Mouse (Mus musculus): ENCODE results near the gene Bst2. TPM values are rescaled to one million over a fixed set of nuclear protein-coding genes. Genes with fewer than 3 reads are reported as not detected.
A peak's percentile ranks its signal among the peaks of the same experiment; 100 is the strongest.

Bst2 gene
- polyA plus RNA-seq (2014; fragmentation: Nextera tagmentation; extraction: Ambion mirVana), result 2.2 and 5.7 TPM in 2 replicates

DNA sequence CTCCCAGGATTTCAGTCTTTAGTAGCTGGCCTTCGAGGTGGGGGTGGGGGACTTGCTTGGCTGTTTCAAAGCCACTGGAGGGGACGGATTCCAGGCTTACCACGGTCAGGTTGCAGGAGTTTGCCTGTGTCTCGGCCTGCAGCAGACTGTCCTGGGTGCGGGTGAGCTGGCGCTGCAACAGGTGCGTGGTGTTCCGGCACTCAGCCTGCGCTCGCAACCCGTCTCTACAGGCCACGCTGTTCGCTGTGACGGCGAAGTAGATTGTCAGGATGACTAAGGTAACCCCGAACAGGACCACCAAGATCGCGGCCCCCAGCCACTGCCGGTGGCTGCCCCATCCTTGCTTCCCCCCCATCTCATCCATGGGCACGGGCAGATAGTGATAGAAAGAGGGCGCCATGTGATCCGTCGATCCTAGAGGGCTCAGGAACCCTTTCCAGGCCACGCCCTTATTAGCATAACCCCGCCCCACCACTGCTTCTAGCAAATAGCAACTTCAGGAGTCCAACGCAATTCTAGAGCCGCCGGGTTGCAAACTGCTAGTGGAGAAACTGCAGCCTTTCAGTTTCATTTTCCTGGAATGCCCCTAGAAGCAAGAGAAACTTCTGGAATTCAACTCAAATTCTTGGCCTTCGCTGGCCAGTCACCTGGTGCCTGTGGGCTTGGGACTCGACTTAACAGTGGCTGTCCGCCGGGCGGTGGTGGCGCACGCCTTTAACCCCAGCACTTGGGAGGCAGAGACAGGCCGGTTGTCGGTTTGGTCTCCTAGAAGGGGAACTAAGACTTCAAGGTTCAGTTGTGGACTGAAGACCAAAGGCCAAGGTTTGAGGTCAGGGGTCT lies at the start of gene Bst2:
Bst2 (minus strand) TSS at position 429 of the 840 bp plus-strand sequence.
- no peak within 1 kb of the TSS for H3K9ac ChIP-seq (ENCODE audit: low read depth, low read length)
- peaks cover 4% of the 10 kb centered on the region; the same call in 1 of the 2 replicates for H3K27me3 ChIP-seq (ENCODE audit: control insufficient read depth, insufficient read depth, low read length)

GRCm38 (mm10) chr8:71586891-71587290 lies 49.6 kb upstream of the Bst2 start:
- Histone ChIP-seq H3K4me1 (replicated peaks; ENCODE audit: control insufficient read depth, insufficient read depth, low read length) (peaks cover 4% of the 10 kb centered on the region), H3K27ac (ENCODE audit: low read depth, low read length) (no peak overlapping the region), H3K36me3 (ENCODE audit: control insufficient read depth, insufficient read depth, low read length) (no peaks in the 10 kb centered on the region), H3K4me2 (replicated peaks; ENCODE audit: low read depth, low read length) (no peak overlapping the region), H3K4me3 (ENCODE audit: low read depth, low read length) (no peak overlapping the region), H3K9me3 (ENCODE audit: control insufficient read depth, low read length) (no peaks in the 10 kb centered on the region), H3K9ac (ENCODE audit: low read depth, low read length) (no peak overlapping the region), H3K27me3 (ENCODE audit: control insufficient read depth, insufficient read depth, low read length) (no peaks in the 10 kb centered on the region)
- 88% methylated on average over 2 of the region's 2 CpGs for WGBS
- ATAC-seq (ENCODE audit: low FRiP score) (no peak), DNase-seq (ENCODE audit: low spot score) (peak; percentile 64)

More for the DNA sequence above, at the start of gene Bst2:
- Histone ChIP-seq H3K4me3 (ENCODE audit: low read depth, low read length) (peak within 1 kb of the TSS; percentile 22), H3K9me3 (ENCODE audit: control insufficient read depth, low read length) (no peaks in the 10 kb centered on the region), H3K27ac (ENCODE audit: low read depth, low read length) (no peak within 1 kb of the TSS), H3K4me1 (replicated peaks; ENCODE audit: control insufficient read depth, insufficient read depth, low read length) (no peaks in the 10 kb centered on the region; the same call in 1 of the 2 replicates), H3K4me2 (replicated peaks; ENCODE audit: low read depth, low read length) (peak within 1 kb of the TSS; percentile 30), H3K36me3 (ENCODE audit: control insufficient read depth, insufficient read depth, low read length) (no peaks in the 10 kb centered on the region)
- peak; percentile 58 for ATAC-seq (ENCODE audit: low FRiP score)
- peak; percentile 80 for DNase-seq (ENCODE audit: low spot score)
- 3% methylated on average over 37 of the region's 37 CpGs for WGBS

DNA sequence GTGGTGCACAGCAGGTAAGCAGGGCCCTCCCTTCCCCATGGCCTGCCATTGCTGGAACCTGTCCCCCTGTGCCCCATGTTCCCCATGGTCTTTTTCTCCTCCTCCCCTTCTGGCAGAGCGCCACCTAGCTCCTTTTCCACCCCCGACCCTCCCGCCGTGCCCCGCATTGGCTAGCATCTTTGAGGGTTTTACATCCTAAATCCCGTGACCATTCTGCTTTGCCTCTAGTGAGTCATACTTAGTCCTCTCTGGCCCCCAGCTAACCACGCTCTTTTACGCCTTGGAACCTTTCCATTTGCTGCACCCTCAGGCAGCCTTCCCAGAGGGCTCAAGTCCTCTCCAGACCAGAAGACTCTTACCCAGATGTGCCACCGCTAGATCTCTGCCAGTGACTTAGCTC lies 42.9 kb upstream of the Bst2 start:
- H3K27ac ChIP-seq (ENCODE audit: low read depth, low read length), result no peak overlapping the region
- no peaks in the 10 kb centered on the region for H3K27me3 ChIP-seq (ENCODE audit: control insufficient read depth, insufficient read depth, low read length)
- H3K4me2 ChIP-seq (replicated peaks; ENCODE audit: low read depth, low read length), result no peak overlapping the region
- no peak overlapping the region for H3K9ac ChIP-seq (ENCODE audit: low read depth, low read length)
- no peaks in the 10 kb centered on the region for H3K4me1 ChIP-seq (replicated peaks; ENCODE audit: control insufficient read depth, insufficient read depth, low read length)
- ATAC-seq (ENCODE audit: low FRiP score) (no peak), DNase-seq (ENCODE audit: low spot score) (no peak)
- no peaks in the 10 kb centered on the region for H3K36me3 ChIP-seq (ENCODE audit: control insufficient read depth, insufficient read depth, low read length)
- no peak overlapping the region for H3K4me3 ChIP-seq (ENCODE audit: low read depth, low read length)
- no peaks in the 10 kb centered on the region for H3K9me3 ChIP-seq (ENCODE audit: control insufficient read depth, low read length)
- WGBS, result 35% methylated on average over 8 of the region's 9 CpGs

DNA sequence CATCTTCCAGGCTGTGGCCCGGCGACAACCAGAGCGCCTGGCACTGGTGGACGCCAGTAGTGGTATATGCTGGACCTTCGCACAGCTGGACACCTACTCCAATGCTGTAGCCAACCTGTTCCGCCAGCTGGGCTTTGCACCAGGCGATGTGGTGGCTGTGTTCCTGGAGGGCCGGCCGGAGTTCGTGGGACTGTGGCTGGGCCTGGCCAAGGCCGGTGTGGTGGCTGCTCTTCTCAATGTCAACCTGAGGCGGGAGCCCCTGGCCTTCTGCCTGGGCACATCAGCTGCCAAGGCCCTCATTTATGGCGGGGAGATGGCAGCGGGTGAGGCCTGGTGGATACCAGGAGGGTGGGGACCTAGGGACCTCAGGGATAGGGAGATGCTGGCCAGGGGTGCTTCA lies 42.2 kb upstream of the Bst2 start:
- no peak for ATAC-seq (ENCODE audit: low FRiP score)
- no peak overlapping the region for H3K9ac ChIP-seq (ENCODE audit: low read depth, low read length)
- H3K4me2 ChIP-seq (replicated peaks; ENCODE audit: low read depth, low read length), result no peak overlapping the region
- no peaks in the 10 kb centered on the region for H3K4me1 ChIP-seq (replicated peaks; ENCODE audit: control insufficient read depth, insufficient read depth, low read length)
- H3K9me3 ChIP-seq (ENCODE audit: control insufficient read depth, low read length), result no peaks in the 10 kb centered on the region
- no peaks in the 10 kb centered on the region for H3K27me3 ChIP-seq (ENCODE audit: control insufficient read depth, insufficient read depth, low read length)
- H3K36me3 ChIP-seq (ENCODE audit: control insufficient read depth, insufficient read depth, low read length), result no peaks in the 10 kb centered on the region
- DNase-seq (ENCODE audit: low spot score), result no peak
- no peak overlapping the region for H3K27ac ChIP-seq (ENCODE audit: low read depth, low read length)
- H3K4me3 ChIP-seq (ENCODE audit: low read depth, low read length), result no peak overlapping the region
- 94% methylated on average over 14 of the region's 14 CpGs for WGBS

DNA sequence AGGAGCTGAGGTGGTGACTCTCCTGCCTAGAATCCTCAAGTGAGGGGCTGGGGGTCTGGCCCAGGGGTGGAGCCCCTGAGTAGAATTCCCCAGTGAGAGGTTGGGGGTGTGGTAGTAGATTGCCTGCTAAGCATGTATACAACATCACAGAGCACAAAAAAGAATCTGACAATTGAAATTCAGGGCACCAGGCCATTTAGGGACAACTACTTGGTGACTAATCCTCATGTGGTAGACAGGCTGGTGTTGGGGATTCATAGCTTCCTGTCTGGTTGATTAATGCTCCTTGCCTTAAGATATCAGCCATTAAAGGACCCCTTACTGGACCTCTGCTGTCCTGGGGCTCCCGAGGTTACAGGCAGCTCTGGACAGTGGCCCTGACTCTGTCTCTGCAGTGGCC lies 41.8 kb upstream of the Bst2 start:
- DNase-seq (ENCODE audit: low spot score) (no peak), ATAC-seq (ENCODE audit: low FRiP score) (no peak)
- Histone ChIP-seq H3K4me2 (replicated peaks; ENCODE audit: low read depth, low read length) (no peak overlapping the region), H3K9me3 (ENCODE audit: control insufficient read depth, low read length) (no peaks in the 10 kb centered on the region), H3K4me1 (replicated peaks; ENCODE audit: control insufficient read depth, insufficient read depth, low read length) (no peaks in the 10 kb centered on the region), H3K36me3 (ENCODE audit: control insufficient read depth, insufficient read depth, low read length) (no peaks in the 10 kb centered on the region), H3K27me3 (ENCODE audit: control insufficient read depth, insufficient read depth, low read length) (no peaks in the 10 kb centered on the region), H3K4me3 (ENCODE audit: low read depth, low read length) (no peak overlapping the region), H3K27ac (ENCODE audit: low read depth, low read length) (no peak overlapping the region), H3K9ac (ENCODE audit: low read depth, low read length) (no peak overlapping the region)
- WGBS, result 77% methylated on average over 1 of the region's 1 CpGs

GRCm38 (mm10) chr8:71577856-71578387 lies 40.7 kb upstream of the Bst2 start:
- Histone ChIP-seq H3K4me2 (replicated peaks; ENCODE audit: low read depth, low read length) (no peak overlapping the region), H3K4me1 (replicated peaks; ENCODE audit: control insufficient read depth, insufficient read depth, low read length) (no peaks in the 10 kb centered on the region), H3K27ac (ENCODE audit: low read depth, low read length) (no peak overlapping the region), H3K9ac (ENCODE audit: low read depth, low read length) (no peak overlapping the region), H3K9me3 (ENCODE audit: control insufficient read depth, low read length) (no peaks in the 10 kb centered on the region), H3K27me3 (ENCODE audit: control insufficient read depth, insufficient read depth, low read length) (no peaks in the 10 kb centered on the region), H3K36me3 (ENCODE audit: control insufficient read depth, insufficient read depth, low read length) (no peaks in the 10 kb centered on the region), H3K4me3 (ENCODE audit: low read depth, low read length) (no peak overlapping the region)
- DNase-seq (ENCODE audit: low spot score) (no peak), ATAC-seq (ENCODE audit: low FRiP score) (no peak)
- 78% methylated on average over 4 of the region's 4 CpGs for WGBS

DNA sequence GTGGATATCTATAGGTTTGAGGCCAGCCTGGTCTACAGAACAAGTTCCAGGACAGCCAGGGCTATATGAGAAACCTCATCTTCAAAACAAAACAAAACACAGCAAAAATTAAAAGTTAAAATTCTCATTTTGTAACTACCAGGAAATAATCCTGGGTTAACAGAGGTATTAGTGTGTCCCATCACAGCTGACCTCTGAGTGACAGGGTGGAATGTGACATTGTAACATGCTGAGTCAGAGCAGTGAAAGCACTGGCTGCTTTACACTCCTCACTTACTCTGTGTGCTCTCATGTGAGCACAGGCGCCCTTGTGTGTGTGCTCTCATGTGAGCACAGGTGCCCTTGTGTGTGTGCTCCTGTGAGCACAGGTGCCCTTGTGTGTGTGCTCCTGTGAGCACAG lies 37.8 kb upstream of the Bst2 start:
- Histone ChIP-seq H3K4me1 (replicated peaks; ENCODE audit: control insufficient read depth, insufficient read depth, low read length) (peaks cover 4% of the 10 kb centered on the region; the same call in 1 of the 2 replicates), H3K27ac (ENCODE audit: low read depth, low read length) (no peak overlapping the region), H3K4me3 (ENCODE audit: low read depth, low read length) (no peak overlapping the region), H3K9ac (ENCODE audit: low read depth, low read length) (no peak overlapping the region), H3K36me3 (ENCODE audit: control insufficient read depth, insufficient read depth, low read length) (no peaks in the 10 kb centered on the region), H3K27me3 (ENCODE audit: control insufficient read depth, insufficient read depth, low read length) (no peaks in the 10 kb centered on the region), H3K9me3 (ENCODE audit: control insufficient read depth, low read length) (no peaks in the 10 kb centered on the region), H3K4me2 (replicated peaks; ENCODE audit: low read depth, low read length) (no peak overlapping the region)
- ATAC-seq (ENCODE audit: low FRiP score), result no peak
- no peak for DNase-seq (ENCODE audit: low spot score)
- WGBS, result 70% methylated on average over 1 of the region's 1 CpGs

DNA sequence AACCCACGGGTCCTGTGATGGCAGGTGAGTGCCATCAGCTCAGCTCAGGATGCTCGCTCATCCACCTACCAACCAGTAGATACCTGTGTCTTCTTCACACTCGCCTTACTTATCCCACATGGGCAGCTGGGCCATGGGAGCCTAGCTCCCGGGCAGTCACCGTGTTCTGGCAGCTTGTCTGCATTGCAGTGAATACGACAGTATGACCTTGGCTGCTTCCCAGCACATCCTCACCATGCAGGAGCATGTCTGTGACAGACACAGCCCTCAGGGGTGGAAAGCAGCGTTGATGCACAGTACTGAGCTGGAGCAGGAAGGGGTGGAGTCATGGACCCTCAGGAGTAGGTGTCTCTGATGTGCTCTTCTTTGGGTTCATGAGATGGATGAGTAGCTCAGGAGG lies 37.2 kb upstream of the Bst2 start:
- no peaks in the 10 kb centered on the region for H3K9me3 ChIP-seq (ENCODE audit: control insufficient read depth, low read length)
- no peaks in the 10 kb centered on the region; the same call in 1 of the 2 replicates for H3K27me3 ChIP-seq (ENCODE audit: control insufficient read depth, insufficient read depth, low read length)
- DNase-seq (ENCODE audit: low spot score) (no peak), ATAC-seq (ENCODE audit: low FRiP score) (no peak)
- no peak overlapping the region for H3K9ac ChIP-seq (ENCODE audit: low read depth, low read length)
- no peak overlapping the region for H3K27ac ChIP-seq (ENCODE audit: low read depth, low read length)
- H3K4me1 ChIP-seq (replicated peaks; ENCODE audit: control insufficient read depth, insufficient read depth, low read length), result peaks cover 4% of the 10 kb centered on the region; the same call in 1 of the 2 replicates
- WGBS, result 88% methylated on average over 7 of the region's 7 CpGs
- no peak overlapping the region for H3K4me3 ChIP-seq (ENCODE audit: low read depth, low read length)
- no peak overlapping the region for H3K4me2 ChIP-seq (replicated peaks; ENCODE audit: low read depth, low read length)
- H3K36me3 ChIP-seq (ENCODE audit: control insufficient read depth, insufficient read depth, low read length), result no peaks in the 10 kb centered on the region

Measured in hindbrain, embryonic 11.5 days (tissue).